Mouse (Mus musculus) cerebellum, postnatal 25 days (tissue): ENCODE results near the gene Ppie.
"Not testable (repeated sequence)": the region's sequence is repeated elsewhere in the genome, so short reads cannot be mapped to it uniquely, and the experiment has no call there.

Source experiments
- DNase-seq, 2 experiments: peaks; one replicate each; pipeline ENCODE4 v3.0.0; 2021; ENCODE audit warnings: mixed read lengths in 2 of 2

The Ppie gene

DNA sequence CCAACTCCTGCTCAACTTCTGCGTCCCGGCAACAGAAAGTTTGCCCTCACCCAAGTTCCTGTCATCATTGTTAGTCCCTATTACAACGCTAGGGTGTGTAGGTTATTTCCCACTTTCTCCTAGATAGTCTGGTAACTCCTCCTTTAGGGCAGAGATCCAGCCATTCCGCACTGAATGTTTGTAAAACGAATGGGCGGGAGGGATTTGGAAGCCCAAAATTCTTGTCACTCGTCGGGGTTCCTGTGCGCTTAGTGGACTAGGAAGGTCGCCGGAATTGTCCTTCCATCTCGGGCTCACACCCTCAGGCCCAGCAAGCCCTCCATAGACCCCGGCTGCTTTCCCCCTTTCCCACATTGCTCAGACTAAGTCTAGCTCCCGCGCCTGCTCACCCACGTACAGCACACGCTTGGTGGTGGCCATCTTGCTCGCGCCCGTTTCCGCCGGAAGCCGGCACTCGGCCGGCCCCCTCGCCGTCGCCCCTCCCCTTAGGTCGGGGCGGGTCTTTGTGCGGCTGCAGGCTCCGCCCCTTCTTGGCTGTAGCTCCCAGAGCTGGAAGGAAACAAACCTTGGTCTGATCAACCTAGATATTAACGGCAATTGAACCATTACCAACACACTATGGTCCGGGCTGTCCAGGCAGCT, at the start of gene Ppie:
Ppie (minus strand) TSS at position 439 of the 642 bp plus-strand sequence.
- DNase-seq, result peak; percentile 80 to 90

DNA sequence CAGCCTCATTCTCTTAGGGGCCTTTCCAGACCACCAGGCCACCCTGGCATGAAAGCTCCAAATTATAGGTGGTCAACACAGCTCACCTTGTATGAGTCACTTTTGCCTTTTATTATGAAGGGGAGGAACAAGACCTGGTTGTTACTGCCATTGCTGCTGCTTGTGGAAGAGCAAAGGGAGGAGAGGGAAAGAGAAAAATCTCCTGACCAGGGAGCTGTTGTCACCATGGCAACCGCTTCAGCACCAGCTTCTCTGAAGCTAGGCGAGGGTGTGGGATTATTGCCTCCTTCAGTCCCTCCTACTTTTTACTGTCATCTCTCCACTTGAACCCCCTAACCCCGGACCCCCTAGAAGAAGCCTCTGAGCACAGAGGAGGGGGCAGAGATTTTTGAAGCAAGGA, 45.1 kb upstream of the Ppie start:
- no peak for DNase-seq

DNA sequence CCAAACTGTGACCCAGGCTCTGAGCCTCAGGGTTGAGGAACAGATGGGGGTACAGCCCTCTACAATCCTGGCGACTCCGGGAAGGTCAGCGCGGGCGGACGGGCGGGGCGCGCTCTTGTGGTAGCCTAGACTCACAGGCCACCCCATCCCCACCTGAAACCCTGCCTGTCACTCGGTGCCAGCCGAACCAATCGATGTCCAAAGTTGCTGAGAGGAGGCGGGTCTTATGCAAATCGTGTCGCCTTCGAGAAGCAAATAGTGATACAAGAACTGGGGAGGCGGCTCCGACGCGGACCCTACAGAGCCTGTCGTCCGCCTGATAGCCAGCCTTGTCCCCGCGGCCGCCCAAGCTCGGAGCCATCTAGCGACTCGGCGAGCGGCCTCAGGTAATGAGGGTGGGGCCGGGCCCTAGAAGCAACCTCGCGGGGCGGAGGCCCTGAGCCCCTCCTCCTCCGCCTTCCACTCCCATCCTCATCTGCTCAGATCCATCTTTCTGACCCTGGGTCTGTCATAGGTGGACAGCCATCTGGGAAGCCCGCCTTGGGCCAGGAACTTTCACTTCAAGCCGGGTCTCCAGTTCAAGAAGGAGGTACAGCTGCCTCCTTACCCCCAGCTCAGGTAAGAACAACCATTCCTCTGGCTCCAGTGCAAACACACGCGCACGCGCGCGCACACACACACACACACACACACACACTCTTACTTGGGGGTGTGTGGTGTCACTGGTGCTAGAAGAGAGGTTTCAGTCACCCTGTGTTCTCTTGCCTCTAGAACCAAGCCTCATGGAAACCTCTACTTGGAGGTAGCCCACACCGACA, 43.7 kb upstream of the Ppie start:
- peak; percentile 91 to 92 for DNase-seq

DNA sequence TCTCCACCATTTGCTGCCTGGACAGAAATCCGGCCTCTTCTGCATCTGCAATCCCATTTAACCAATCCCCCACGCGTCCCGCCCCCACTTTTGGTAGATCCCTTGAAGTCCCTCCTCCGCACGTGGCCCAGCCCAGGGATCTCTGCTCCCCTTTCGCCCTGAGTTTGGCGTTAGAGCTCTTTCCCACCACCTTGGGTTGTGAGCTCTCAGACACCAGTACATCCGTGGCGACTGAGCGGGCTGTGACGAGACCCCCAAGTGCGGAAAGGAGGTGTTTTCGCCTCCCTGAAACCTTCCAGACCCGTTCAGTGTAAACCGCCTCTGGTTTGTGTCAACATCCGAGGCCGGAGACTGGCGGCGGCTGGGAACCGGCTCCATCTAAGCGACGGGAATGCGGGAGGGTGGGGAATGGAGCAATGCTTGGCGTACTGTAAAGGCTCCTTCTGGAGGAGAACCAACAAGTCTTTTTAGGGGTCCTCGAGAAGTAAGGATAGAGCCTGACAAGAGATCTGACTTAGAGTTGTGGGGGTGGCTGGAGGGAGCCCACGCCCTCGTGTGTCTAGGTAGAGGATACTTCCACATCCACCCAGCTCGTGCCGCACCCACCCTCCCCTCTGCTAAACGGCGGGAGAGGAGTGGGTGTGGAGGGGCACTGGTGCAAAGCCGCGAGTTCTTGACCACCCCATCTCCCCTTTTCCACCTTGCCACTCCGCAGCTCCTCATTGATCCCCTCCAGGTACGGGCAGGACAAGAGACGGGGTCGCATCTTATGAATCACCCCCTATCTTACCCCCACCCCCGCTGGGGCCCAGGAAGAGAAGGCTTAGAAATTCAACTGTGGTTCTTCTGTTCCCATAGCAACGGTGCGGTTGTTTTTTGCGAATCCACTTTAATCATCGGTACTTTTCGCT, 42.8 kb upstream of the Ppie start, which contains the start of gene Hpcal4:
Hpcal4 (plus strand) TSS at position 900 of the 911 bp plus-strand sequence.
- peak; percentile 52 to 64 for DNase-seq

DNA sequence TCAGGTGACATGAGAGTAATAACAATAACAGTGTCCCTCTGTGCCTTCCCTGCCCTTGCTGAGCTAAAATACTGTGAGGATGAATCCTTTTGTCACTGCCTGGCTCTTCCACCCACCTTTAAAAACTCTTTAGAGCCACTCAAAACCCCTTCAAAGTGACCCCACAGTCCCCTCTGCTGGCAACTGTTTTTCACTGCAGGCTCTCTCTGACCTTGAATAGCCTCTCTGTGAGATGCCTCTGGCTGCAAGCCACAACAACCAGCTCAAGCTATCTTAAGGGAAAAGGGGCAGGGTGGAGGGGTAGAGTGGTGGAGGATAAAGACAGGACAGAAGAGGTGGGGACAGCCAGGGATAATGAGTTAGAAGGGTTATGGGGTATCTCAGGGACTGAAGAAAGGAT, 32.1 kb upstream of the Ppie start:
- no peak for DNase-seq

DNA sequence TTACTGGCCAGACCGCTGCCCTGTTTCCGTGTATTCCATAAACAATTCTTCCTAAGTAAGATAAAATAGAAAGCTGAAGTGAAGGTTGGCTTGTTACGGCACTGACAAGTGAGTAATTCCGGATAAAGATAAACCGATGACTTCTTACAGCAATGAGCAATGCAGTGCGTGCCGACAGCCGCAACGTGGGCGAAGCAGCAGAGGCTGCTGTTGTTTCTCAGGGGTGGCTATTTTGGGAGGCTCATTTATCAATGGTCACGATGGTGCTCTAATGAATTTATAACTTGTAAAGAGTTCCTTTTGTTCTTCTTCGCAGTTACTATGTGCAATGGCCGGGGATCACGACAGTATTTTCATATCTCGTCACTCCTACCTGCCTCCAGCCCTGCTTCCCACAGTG, 24.4 kb upstream of the Ppie start:
- DNase-seq, result no peak

DNA sequence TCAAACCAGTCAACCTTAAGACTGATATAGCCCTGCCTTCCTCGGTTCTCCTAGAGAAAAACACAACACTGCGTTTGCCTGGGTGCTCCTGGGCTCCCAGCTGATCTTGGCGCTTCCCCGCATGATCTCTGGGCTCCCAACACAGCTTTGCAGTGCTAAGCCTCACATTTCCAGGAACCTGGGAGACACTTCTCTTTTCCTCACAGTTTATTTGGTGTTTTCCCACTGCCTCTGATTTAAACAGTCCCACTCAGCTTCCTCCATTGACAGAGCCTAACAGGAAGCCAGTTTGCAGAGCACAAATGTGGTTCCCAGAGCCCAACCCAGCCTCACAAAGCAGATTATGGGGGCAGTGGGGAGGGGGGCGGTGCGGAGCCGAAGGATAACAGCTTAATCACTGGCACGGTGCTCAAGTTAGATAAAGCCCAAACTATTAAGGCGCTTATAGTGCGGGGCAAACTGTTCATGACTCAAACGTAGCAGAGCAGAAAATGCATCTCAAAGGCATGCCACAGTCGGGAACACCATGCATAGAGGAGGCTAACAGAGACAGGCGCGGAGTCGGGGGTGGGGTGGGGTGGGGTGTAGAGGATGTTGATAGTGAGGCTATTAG, 22.7 kb upstream of the Ppie start:
- DNase-seq, result no peak

DNA sequence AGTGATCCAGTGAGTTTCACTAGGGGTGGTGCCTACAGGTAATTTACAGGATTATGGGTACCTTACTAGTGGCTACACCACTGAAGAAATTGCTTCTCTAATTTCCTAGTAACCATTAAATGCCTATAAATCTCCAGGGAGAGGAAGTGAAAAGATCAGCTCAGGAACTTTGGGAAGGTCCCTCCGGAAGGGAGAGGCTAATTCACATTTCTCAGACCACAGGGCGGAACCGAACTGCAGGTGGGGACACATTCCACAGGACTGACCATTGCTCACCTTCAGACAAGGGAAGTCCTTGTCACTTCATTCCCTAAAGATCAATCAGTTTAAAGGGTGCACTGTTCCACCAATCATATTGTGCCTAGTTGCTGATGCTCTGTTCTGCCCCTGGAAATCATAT, 21.5 kb upstream of the Ppie start:
- not testable (repeated sequence) for DNase-seq

DNA sequence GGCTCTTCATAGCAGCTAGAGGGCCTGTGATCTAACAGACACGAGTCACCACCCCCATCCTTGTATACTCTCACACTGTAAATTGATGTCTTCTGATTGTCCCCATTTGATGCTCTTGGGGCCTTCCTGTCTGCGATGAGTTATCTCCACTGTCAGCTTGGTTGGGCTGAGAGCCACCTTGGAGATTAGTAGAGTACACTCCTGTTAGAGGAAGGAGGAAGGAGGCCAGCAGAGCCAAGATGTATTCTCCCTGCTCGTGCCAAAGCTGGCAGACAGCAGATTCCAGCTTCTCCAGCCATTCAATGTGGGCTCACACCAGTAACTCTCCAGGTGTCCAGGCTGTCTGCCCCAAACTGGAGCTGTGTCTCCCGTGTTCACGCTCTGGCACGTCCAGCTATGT, 20.8 kb upstream of the Ppie start:
- DNase-seq, result no peak

DNA sequence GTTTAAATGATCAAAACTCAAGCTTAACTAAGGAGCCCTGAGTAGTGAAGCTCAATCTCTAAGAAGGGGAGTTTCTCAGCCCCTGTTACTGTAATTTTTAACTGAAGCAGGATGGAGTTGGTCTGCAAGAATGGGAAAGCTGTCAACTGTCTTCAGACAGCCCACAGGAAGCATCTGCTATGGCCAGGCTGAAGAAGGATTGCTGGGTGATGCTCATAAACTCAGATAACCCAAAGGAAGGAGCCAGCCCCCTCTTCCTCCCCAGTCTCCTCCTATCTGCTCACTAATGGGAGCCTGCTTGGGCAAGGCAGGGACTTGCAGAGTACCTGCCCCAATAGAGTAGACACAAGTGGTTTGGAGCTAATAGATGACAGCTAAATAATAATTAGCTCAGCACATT, 16.1 kb upstream of the Ppie start:
- no peak for DNase-seq

DNA sequence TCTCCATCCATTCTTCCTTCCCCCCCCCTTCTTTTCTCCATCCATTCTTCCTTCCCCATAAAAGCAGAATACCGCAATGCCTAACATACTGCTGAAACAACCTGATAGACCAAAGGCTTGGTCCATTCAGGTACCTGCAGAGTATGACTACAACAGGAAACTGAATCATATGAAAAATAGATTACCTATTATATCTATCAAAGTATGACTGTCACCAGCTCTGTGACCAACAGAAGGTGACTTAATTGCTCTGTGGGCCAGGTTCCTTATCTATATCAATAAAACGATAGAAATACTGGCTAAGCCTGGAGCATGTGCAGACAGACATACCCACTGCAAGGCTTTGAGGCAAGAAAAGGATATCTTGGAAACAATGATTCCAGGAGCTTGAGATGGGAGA, 15.7 kb upstream of the Ppie start:
- DNase-seq, result no peak

DNA sequence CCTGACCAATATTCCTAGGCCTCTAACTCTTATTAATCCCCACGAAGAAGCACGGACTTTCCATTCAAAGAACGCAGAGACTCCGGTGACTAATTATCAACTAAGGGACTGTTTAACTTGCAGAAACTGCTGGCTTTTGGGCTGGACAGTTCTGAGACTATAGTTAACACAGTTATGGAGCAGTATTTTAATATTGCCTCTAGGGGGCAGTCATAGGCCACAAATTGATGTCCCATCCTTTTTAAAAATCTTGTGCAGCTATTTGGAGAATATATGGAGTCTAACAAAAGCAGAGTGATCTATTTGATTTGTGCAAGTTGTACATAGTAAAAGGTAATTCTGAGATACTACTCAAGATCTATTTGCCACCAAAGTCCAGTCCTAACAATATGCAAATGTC, 15.3 kb upstream of the Ppie start:
- DNase-seq, result peak; percentile 14 to 41

DNA sequence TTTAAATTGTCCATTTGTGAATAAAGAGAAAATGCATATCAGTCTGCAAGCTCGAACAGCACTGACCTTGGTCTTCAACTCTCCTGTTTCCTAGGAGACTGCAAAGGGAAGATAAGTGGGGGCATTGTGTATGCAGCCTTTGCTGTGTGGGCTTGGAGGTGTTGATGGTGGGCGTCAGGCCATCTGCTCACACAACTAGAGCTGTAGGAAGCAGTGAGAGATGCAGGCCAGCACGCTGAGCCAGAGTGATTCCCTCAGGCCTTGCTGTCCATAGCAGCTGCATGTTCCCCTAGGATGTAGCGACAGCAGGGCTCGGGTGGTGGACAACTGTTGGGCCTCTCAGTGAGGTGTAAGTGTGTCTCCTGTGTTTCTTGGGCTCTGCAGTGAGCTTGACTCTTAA, 13.2 kb upstream of the Ppie start:
- DNase-seq, result no peak

DNA sequence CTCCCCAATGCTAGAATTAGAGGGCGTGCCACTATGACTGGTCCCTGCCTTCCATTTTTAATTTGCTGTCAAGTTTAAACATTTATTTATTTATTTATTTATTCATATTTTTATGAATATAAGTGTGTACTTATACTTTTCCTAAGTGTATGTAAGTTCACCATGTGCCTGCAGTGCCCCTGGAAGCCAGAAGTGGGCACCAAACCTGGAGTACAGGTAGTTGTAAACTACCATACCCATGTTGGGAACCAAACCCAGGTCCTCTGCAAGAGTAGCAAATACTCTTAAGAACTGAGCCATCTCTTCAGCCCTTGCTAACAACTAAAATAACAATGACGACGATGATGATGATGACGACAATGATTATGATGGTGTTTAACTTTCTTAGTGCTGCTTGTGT, 12.3 kb upstream of the Ppie start:
- no peak for DNase-seq

DNA sequence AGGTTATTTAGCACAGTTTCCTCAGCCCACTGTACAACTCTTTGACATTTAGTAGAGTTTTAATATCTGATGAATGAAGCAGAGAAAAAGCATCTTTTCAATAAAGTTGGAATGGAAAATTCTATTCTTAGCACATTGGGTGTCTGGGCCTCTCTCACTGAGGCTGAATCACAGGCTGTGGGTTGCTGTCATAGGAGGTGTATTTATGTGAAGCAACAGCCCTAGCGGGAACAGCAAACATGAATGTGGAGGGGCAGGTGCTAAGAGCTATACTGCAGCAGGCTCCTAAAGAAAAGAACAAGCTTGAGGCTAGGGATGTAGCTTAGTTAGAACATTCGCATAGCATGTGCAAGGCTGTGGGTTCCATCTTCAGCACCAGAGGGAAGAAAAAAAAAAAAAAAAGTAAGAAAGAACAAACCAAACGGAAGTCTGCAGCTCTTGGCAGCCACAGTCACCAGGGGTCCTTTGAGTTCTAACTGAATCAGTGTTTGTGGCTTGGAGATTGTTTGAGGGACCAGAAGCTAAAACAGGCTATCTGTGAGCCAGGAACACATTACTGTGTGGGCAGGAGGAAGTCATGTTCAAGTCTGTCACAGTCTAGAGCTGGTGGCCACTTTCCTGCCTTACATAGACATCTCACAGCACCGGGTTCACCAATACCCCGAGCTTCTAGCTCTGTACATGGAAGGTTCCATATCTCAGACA, 7.8 kb upstream of the Ppie start:
- no peak for DNase-seq

DNA sequence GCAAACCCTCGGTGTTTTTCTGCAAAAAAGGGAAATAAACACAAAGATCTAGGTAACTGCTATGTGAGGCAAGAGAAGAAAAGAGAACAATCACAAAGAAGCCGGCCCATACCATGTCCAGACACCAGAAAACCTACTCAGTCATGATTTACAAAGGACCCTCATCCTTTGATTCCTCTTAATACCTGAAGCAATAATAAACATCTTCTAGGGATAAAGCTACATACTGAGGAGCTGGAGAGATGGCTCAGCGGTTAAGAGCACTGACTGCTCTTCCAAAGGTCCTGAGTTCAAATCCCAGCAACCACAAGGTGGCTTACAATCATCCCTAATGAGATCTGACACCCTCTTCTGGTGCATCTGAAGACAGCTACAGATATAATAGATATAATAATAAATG, 2.2 kb downstream of the Ppie start:
- DNase-seq, result no peak

DNA sequence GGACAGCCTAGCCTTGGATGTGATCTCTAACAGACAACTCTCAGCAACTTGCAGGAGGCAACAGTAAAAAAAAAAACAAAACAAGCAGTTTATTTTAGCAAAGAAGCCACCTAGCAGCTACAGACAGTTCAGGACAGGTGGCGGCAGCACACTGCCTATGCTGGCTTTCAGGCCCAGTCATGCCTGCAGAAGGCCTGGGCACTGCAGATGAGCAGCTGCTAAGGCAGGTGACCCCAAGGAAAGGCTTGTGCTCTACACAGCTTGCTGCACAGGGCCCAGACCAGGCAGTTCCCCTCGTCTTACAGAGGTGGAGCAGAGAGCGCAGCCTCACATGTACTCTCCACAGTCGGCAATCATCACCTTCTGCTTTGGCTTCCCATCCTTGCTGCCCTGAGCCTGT, 12.7 kb downstream of the Ppie start:
- DNase-seq, result peak; percentile 44 to 50

DNA sequence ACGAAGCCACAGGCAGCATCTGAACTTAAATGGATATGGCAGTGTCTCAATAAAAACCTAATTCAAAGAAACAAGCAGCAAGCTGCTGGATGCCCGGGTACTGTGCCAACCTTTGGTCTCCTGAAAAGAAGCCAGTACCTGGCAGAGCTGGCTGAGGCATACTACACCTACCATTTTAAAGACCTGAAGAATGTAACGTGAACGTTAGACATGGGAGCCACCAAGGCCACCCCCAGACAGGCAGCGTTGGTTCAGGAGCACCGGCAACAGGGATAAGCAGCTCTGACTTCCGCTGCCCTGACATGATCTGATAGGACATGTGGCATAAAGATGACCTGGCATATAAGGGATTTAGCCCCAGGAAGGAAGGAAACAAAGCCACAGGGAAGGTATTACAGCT, 13.1 kb downstream of the Ppie start:
- peak; percentile 66 to 69 for DNase-seq

DNA sequence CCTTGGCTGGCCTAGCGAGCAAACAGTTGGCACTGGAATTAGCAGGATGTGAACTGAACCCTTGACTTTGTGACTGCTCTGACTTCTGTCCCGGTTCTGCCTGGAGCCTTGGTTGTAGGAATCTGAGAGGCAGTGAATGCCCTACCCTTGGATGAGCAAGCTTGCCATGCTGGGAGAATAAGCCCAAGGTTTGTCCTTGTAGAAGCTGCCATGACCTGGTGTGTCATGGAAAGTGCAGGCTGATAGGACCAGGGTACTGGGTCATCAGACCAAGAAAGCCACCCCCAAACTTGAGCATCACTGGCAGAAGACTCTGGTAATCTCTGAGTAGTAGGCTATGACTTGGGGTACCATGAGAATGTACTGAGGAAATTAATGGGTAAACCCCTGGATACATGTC, 18.5 kb downstream of the Ppie start:
- DNase-seq, result no peak

DNA sequence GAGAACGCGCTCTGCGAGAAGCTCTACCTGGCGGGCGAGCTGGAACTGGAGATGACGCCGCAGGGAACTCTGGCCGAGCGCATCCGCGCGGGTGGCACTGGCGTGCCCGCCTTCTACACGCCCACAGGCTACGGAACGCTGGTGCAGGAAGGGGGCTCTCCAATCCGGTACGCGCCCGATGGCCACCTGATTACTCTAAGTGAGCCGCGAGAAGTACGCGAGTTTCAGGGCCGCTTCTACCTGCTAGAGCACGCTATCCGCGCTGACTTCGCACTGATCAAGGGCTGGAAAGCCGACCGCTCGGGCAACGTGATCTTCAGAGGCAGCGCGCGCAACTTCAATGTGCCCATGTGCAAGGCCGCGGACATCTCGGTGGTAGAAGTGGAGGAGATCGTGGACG, 23.1 kb downstream of the Ppie start:
- not testable (repeated sequence) for DNase-seq

DNA sequence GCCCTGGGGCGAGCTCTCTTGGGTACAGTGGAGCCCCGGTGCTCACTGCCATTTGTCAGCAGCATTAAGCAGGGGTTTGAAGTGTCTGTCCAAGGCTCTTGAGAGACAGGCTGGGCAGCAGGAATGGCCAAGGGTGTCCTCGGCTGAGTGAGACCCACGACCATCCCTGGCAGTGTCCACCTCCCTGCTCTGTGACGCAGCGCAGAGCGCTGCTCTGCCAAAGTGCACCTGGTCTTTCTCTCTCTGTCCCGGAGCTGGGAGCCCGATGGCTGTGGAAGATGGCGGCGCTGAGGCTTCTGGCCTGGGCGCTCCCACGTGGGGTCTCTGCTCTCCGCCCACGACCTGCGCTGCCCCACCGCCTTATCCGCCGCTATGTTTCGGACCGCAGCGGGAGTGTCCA, 23.7 kb downstream of the Ppie start, which contains the start of gene Oxct2b:
Oxct2b (plus strand) TSS at position 256 of the 400 bp plus-strand sequence.
- no peak for DNase-seq

DNA sequence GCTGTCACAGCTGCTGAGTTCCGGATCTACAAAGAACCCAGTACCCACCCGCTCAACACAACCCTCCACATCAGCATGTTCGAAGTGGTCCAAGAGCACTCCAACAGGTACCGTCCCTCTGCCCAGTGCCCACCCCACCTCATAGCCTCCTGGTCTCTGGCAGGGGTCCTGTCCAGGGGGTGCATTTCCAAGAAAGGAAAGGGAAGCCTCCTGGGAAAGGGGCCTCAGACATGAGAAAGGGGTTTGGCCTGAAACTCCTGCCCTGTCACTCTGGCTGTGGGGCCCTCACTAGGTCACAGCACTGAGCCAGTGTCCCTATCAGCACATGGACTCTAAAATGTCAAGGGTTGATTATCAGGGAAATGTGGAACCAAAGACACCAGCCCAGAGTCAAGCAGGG, 25.1 kb downstream of the Ppie start:
- DNase-seq, result not testable (repeated sequence)
